Mouse (Mus musculus): Measurements from ENCODE around the gene Ikzf1.

- TF ChIP-seq CTCF (IDR thresholded peaks at IDR 0.05; ENCODE audit: borderline replicate concordance, extremely low read depth, insufficient read depth, insufficient read length) (no peak), POLR2A (IDR thresholded peaks at IDR 0.05; ENCODE audit: borderline replicate concordance, extremely low read depth, insufficient read depth, insufficient read length, poor library complexity, severe bottlenecking) (no peak)
These were observed 6.7 kb downstream of the Ikzf1 start for GRCm38 (mm10) chr11:11691324-11692058.
